Mouse (Mus musculus) midbrain, embryonic 15.5 days (tissue): ENCODE data around the gene Ly6g6c. TPM values are rescaled to one million over a fixed set of nuclear protein-coding genes. Genes with fewer than 3 reads are reported as not detected.

Source experiments
- ATAC-seq: fragments of 200-750 bp; cut with Nextera tagmentation; replicated peaks from 2 replicates; pipeline ENCODE4 v1.8.0; 2017; ENCODE audit warnings: moderate TSS enrichment
- H3K27ac ChIP-seq: fragments of 300-500 bp; sonication (generic); 2 replicates; pipeline ENCODE4 v1.5.1; 2015; ENCODE audit warnings: mild to moderate bottlenecking, inconsistent platforms
- H3K27me3 ChIP-seq: fragments of 300-500 bp; sonication (generic); replicated peaks from 2 replicates; pipeline ENCODE4 v1.6.1; 2015; ENCODE audit warnings: inconsistent platforms
- H3K36me3 ChIP-seq: fragments of 300-500 bp; sonication (generic); replicated peaks from 2 replicates; pipeline ENCODE4 v1.6.1; 2015; ENCODE audit warnings: inconsistent platforms
- H3K4me1 ChIP-seq: fragments of 300-500 bp; sonication (generic); 2 replicates; pipeline ENCODE4 v1.6.1; 2015; ENCODE audit warnings: inconsistent platforms
- H3K4me2 ChIP-seq: fragments of 300-500 bp; sonication (generic); 2 replicates; pipeline ENCODE4 v1.6.1; 2015; ENCODE audit warnings: inconsistent platforms, mild to moderate bottlenecking, moderate library complexity
- H3K4me3 ChIP-seq: fragments of 300-500 bp; sonication (generic); 2 replicates; pipeline ENCODE4 v1.5.1; 2015; ENCODE audit warnings: mild to moderate bottlenecking, inconsistent platforms
- H3K9ac ChIP-seq: fragments of 300-500 bp; sonication (generic); 2 replicates; pipeline ENCODE4 v1.6.1; 2015; ENCODE audit warnings: mild to moderate bottlenecking, inconsistent platforms
- H3K9me3 ChIP-seq: fragments of 300-500 bp; sonication (generic); 2 replicates; pipeline ENCODE4 v1.6.1; 2016; ENCODE audit warnings: inconsistent platforms
- WGBS: fragments of 180-500 bp; shearing (Covaris S2); methylation state at CpG from one replicate; pipeline ENCODE4 v1.1.7; 2015; ENCODE audit warnings: mixed read lengths; 5-methylcytosine and 5-hydroxymethylcytosine counted together
- polyA plus RNA-seq: library from polyadenylated mRNA; unstranded; fragments of >200 nt; fragmentation: Nextera tagmentation; extraction: Ambion mirVana; gene quantifications from 2 replicates; pipeline ENCODE4 v1.2.1, GENCODE M21; 2015

Gene Ly6g6c
- polyA plus RNA-seq, 1 experiment from 2014 or later: not detected

DNA sequence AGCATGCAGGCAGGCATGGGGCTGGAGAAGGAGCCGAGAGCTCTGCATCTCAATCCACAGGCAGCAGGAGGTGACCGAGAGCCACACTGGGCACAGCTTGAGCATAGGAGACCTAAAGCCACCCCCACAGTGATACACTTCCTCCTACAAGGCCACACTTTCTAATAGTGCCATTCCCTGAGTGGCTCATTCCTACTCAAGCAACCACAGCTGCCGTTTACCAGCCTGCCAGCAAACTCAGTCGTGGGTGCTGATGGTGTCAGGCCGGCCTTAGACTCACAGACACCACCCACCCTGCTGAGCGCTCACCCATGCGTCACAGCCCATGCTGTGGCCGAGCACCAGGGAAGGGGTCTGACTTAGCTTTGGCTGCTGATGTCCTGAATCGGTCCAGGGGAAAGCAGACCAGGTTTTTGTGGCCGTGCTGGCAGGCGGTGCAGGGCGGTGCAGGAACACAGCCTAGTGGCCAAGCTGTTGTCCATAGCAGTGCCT is 32.0 kb downstream of the Ly6g6c start:
- Histone ChIP-seq H3K4me3 (no peak overlapping the region), H3K9me3 (no peaks in the 10 kb centered on the region), H3K27me3 (no peaks in the 10 kb centered on the region), H3K36me3 (peaks cover 39% of the 10 kb centered on the region), H3K9ac (no peak overlapping the region), H3K4me2 (no peak overlapping the region), H3K27ac (no peak overlapping the region), H3K4me1 (no peaks in the 10 kb centered on the region)
- 70% methylated on average over 12 of the region's 12 CpGs for WGBS
- no peak for ATAC-seq

- Histone ChIP-seq H3K4me2 (no peak overlapping the region), H3K36me3 (peaks cover 50% of the 10 kb centered on the region), H3K27ac (no peak overlapping the region), H3K4me1 (no peaks in the 10 kb centered on the region), H3K27me3 (no peaks in the 10 kb centered on the region), H3K9ac (no peak overlapping the region), H3K9me3 (no peaks in the 10 kb centered on the region), H3K4me3 (no peak overlapping the region)
- 76% methylated on average over 10 of the region's 10 CpGs for WGBS
- ATAC-seq: no peak
Measured at GRCm38 (mm10) chr17:35100196-35100765, 35.1 kb downstream of the Ly6g6c start.

- Histone ChIP-seq H3K27ac (no peak overlapping the region), H3K4me1 (peaks cover 6% of the 10 kb centered on the region; the same call in 1 of the 2 replicates), H3K4me3 (no peak overlapping the region), H3K4me2 (no peak overlapping the region), H3K27me3 (no peaks in the 10 kb centered on the region), H3K36me3 (peaks cover 50% of the 10 kb centered on the region), H3K9me3 (no peaks in the 10 kb centered on the region), H3K9ac (no peak overlapping the region)
- no peak for ATAC-seq
- WGBS: 90% methylated on average over 11 of the region's 11 CpGs
Measured at GRCm38 (mm10) chr17:35101161-35101560, 36.0 kb downstream of the Ly6g6c start.

DNA sequence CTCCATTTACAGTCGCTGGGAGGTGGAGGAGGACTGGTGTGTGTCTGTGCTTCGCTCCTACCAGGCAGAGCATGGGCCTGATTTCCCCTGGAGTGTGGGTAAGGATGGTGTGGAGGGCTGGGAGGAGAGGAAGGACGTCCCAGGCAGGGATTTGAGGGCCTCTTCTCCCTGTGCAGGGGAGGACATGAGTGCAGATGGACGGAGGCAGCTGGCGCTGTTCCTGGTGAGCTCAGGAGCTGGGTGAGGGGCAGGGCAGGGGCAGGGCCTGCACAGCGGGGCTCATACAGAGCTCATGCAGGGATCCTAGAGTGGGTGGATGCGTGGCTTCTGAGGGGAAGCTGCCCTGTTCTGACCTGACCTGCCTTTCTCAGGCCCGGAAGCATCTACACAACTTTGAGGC is 37.1 kb downstream of the Ly6g6c start:
- Histone ChIP-seq H3K27ac (no peak overlapping the region), H3K36me3 (peaks cover 39% of the 10 kb centered on the region; the same call in 1 of the 2 replicates), H3K9me3 (no peaks in the 10 kb centered on the region), H3K27me3 (no peaks in the 10 kb centered on the region), H3K4me2 (no peak overlapping the region), H3K4me3 (no peak overlapping the region), H3K9ac (no peak overlapping the region), H3K4me1 (peaks cover 6% of the 10 kb centered on the region; the same call in 1 of the 2 replicates)
- WGBS: 68% methylated on average over 8 of the region's 8 CpGs
- no peak for ATAC-seq

DNA sequence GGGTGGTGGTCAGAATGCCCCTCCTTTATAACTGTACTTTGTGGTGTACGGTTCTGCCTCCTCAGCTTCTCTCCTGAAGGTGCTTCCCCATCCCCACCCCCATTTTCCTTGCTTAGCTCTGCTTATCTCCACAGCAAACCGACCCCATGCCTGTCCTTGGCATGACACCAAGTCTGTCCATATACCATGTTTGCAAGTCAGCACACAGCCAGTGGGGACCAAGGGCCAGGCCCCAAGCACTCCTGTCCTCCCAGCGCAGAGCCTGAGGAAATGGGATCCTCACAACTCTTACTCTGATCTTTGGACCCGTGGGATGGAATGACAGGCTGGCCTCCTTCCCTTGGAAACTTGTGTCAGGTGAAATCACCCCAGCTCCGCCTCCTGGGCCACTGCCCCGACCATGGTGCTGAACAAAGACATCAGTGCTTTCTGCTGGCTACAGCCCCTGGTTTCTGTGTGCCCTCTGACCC is 38.1 kb downstream of the Ly6g6c start:
- H3K4me1 ChIP-seq: peaks cover 6% of the 10 kb centered on the region; the same call in 1 of the 2 replicates
- H3K9me3 ChIP-seq: no peaks in the 10 kb centered on the region
- H3K4me3 ChIP-seq: no peak overlapping the region
- H3K27me3 ChIP-seq: no peaks in the 10 kb centered on the region
- no peak overlapping the region for H3K27ac ChIP-seq
- peaks cover 38% of the 10 kb centered on the region; the same call in 1 of the 2 replicates for H3K36me3 ChIP-seq
- ATAC-seq: no peak
- 71% methylated on average over 6 of the region's 6 CpGs for WGBS
- H3K4me2 ChIP-seq: no peak overlapping the region
- no peak overlapping the region for H3K9ac ChIP-seq

DNA sequence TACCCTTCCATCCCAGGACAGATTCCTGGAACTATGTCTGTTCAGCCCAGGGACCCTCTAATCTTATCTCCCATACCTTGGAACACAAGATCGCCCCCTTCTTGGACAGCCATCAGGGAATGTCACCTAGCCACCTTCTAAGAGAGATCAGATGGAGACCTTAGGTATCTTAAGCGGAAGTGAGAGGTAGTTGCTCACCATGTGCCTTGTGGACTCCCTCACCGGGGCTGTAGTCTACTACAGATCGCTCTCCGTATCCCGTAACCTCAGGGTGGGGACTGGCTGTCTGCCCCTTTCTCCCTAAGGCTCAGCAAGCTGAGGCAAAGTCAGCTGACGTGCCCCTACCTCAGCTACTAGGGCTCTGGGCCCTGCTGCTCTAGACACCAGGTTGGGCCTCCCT is 38.9 kb downstream of the Ly6g6c start:
- Histone ChIP-seq H3K9ac (no peak overlapping the region), H3K4me2 (no peak overlapping the region), H3K27me3 (no peaks in the 10 kb centered on the region), H3K36me3 (peaks cover 33% of the 10 kb centered on the region; the same call in 1 of the 2 replicates), H3K27ac (no peak overlapping the region), H3K4me3 (no peak overlapping the region), H3K9me3 (no peaks in the 10 kb centered on the region), H3K4me1 (peaks cover 6% of the 10 kb centered on the region; the same call in 1 of the 2 replicates)
- no peak for ATAC-seq
- WGBS: 94% methylated on average over 7 of the region's 7 CpGs

DNA sequence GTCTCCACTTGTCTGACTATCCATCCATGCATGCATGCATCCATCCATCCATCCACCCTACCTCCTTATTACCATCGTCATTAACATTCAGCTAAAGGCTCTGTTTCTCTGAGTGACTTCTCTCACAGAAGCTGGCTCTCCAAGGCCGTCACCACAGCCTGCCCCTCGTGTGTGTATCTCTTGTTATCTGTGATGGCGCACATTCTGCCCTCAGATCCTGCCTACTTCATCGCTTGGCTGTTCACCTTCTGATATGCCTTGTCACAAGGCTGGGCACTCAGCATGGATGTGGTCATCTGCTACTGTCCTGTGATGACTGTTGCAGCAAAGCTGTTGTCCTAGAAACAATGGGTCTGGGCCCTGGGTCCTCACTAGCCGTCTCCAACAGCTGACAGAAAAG is 39.6 kb downstream of the Ly6g6c start:
- no peak for ATAC-seq
- Histone ChIP-seq H3K4me2 (no peak overlapping the region), H3K9ac (no peak overlapping the region), H3K36me3 (peaks cover 33% of the 10 kb centered on the region; the same call in 1 of the 2 replicates), H3K4me1 (peaks cover 6% of the 10 kb centered on the region; the same call in 1 of the 2 replicates), H3K4me3 (no peak overlapping the region), H3K27ac (no peak overlapping the region), H3K9me3 (no peaks in the 10 kb centered on the region), H3K27me3 (no peaks in the 10 kb centered on the region)
- WGBS: 72% methylated on average over 6 of the region's 6 CpGs

DNA sequence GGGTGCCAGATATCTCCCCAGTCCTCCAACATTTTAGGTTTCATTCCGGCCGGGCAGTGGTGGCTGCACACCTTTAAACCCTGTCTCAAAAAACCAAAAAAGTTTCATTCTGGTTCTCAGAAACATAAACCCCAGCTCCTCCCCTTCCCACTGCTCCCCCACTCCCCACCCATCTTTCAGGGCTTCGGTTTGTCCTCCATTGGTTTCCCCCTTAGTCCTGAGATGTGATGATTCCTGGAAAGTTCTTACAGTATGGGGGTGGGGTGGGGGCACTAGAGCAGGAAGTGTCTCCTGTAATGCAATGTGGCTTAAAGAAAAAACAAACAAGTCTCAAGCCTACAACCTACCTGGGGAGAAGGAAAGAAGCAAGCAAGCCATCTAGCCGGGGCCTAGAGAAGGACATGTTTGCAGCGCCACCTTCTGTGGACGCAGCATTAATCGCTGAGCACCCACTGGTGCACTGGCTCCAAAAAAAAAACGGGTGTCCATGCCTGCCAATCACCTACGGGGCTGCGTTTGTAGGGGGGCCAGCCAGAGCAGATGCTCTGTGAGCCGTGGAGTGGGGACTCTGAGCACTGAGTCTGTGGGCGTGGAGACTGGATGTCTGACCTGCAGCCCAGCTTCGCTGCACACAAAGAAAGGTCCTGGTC is 40.7 kb downstream of the Ly6g6c start:
- Histone ChIP-seq H3K36me3 (peaks cover 28% of the 10 kb centered on the region; the same call in 1 of the 2 replicates), H3K27ac (no peak overlapping the region), H3K4me1 (peaks cover 6% of the 10 kb centered on the region; the same call in 1 of the 2 replicates), H3K9me3 (no peaks in the 10 kb centered on the region), H3K4me3 (no peak overlapping the region), H3K27me3 (no peaks in the 10 kb centered on the region), H3K4me2 (peak overlapping the region; percentile 26), H3K9ac (0 out of 2 replicates have a peak overlapping the region, but pooled peaks have one; percentile 7)
- 19% methylated on average over 13 of the region's 13 CpGs for WGBS
- no peak for ATAC-seq

DNA sequence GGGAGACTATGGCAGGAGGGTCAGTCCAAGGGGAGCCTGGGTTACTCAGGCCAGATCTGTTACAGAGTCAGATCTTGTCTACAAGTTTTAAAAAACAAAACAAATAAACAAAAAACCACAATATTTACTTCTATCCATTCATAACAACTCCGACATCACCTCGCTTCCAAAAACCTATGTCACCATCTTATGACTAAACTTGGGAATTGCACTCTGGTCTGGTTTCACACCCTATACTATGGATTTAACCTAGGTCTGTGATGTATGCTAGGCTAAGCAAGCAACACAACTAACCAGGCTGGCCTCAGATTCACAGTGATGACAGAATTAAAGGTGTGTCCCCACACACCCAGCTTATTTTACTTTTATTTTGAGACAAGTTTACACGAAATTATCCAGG is 41.3 kb downstream of the Ly6g6c start:
- 70% methylated on average over 3 of the region's 3 CpGs for WGBS
- Histone ChIP-seq H3K9ac (no peak overlapping the region), H3K4me1 (peaks cover 6% of the 10 kb centered on the region; the same call in 1 of the 2 replicates), H3K36me3 (peaks cover 22% of the 10 kb centered on the region; the same call in 1 of the 2 replicates), H3K9me3 (no peaks in the 10 kb centered on the region), H3K4me2 (no peak overlapping the region), H3K27me3 (no peaks in the 10 kb centered on the region), H3K27ac (no peak overlapping the region), H3K4me3 (no peak overlapping the region)
- ATAC-seq: no peak

DNA sequence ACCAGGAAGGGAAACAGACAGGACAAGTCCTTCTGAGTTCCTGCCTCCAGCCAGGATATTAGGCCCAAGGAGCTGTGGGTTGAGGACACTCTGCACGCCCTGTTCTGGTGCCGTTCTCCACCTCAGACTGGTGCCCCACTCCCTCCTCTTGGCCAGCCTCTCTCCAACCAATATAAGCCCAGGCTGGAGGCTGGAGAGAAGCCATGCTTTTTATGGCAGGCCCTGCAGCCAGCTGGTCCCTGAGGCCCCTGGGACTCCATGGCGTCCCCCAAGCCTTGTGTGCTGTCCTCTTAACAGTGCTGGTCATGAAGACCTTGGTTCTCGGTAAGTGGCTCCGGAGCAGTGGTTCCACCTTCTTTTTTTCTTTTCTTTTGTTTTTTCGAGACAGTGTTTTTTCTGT is 42.9 kb downstream of the Ly6g6c start, which contains the start of gene Ly6g5c:
Gene Ly6g5c, plus strand, starts transcription at position 183 of the 400 bp plus-strand sequence.
- Histone ChIP-seq H3K27ac (no peak within 1 kb of the TSS), H3K36me3 (peaks cover 7% of the 10 kb centered on the region; the same call in 1 of the 2 replicates), H3K9ac (no peak within 1 kb of the TSS), H3K27me3 (no peaks in the 10 kb centered on the region), H3K9me3 (no peaks in the 10 kb centered on the region), H3K4me2 (no peak within 1 kb of the TSS), H3K4me3 (no peak within 1 kb of the TSS), H3K4me1 (peaks cover 6% of the 10 kb centered on the region; the same call in 1 of the 2 replicates)
- no peak for ATAC-seq
- 82% methylated on average over 6 of the region's 6 CpGs for WGBS

DNA sequence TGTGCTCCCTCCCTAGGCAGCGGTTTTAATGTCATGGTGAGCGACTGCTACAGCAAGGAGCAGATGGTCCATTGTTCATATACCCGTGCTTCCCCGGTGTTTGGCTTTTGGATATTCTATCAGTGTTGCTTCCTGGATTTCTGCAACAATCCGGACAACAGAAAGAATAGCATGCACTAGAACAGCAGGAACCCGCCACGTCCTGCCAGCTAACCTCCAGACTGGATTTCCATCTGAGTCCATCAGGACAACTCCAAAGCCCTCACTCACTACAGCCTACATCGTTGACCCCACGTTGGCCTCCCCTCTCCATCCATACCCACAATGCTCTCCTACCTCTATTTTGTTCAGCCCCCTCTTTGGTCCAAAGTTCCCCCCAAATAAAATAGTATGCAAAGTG is 46.6 kb downstream of the Ly6g6c start:
- H3K4me1 ChIP-seq: no peaks in the 10 kb centered on the region
- no peaks in the 10 kb centered on the region for H3K27me3 ChIP-seq
- H3K27ac ChIP-seq: no peak overlapping the region
- no peaks in the 10 kb centered on the region for H3K9me3 ChIP-seq
- peaks cover 13% of the 10 kb centered on the region for H3K36me3 ChIP-seq
- no peak for ATAC-seq
- 74% methylated on average over 9 of the region's 9 CpGs for WGBS
- H3K9ac ChIP-seq: no peak overlapping the region
- no peak overlapping the region for H3K4me2 ChIP-seq
- H3K4me3 ChIP-seq: no peak overlapping the region
